Mouse (Mus musculus) right cerebral cortex, adult 2 months (tissue): ENCODE results near the gene Olfr742.

Experiments
- DNase-seq, 2 experiments: peaks; one replicate each; pipeline ENCODE4 v3.0.0; 2021 to 2022; ENCODE audit warnings: low spot score in 2 of 2

Olfr742 gene

DNA sequence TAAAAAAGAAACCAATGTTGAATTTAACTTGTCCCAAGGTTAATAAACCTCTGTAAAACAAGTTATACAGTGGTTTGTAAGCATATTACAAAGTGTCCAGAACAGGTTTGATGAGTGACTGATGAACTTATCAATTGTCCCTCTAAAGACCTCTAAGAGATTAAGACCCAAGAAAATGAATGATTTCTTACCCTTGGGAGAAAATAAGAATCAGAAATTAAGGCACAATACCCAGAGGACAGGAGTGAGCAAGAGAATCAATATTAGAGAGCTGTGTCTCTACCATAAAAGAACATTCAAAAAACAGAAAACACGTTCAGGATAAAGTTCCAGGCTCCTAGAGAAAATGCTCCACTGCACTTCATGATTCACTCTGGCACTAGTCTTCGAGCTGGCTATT is at the start of gene Olfr742:
Olfr742 (plus strand) TSS at position 301 of the 400 bp plus-strand sequence.
- no peak for DNase-seq

DNA sequence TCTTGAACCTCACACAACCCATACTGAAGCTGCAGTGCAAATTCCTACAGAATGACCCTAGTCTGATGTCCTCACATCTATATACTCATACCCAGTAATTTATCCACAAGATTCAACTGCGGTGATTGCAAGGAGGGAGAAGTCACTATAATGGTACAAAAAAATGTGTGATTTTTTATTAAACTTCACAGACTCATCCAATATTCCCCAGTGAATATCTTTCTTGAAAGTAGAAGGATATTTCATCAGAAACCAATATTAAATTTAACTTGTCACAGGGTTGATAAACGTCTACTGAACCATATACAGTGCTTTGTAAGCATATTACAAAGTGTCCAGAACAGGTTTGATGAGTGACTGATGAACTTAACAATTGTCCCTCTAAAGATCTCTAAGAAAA is 31.0 kb upstream of the Olfr742 start, which contains the start of gene Olfr741:
Olfr741 (plus strand) TSS at position 301 of the 400 bp plus-strand sequence.
- no peak for DNase-seq

- DNase-seq: no peak
Observed at GRCm38 (mm10) chr14:50478406-50478805, 25.0 kb upstream of the Olfr742 start.

GRCm38 (mm10) chr14:50521539-50521938 is 18.1 kb downstream of the Olfr742 start, which contains the start of gene Olfr743:
Gene Olfr743, plus strand, starts transcription at chr14:50521839.
- no peak for DNase-seq

DNA sequence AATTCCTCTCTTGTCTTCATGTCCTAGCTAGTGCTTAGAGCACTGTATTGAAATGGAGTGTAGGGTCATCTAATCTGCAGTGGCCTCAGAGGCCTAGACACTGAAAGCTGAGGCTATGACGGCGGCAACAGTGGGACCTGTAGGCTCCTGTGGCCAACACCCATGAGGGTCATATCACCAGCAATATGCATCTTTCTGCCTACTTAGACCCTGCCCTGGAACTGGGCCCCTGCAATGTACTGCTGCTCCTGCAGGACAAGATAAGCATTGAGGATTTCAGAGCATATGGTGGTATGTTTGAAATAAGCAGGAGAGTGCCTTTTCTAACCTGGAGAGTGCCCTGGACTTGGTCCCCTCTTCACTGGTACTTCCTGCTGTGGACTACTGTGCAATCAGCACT is 49.3 kb downstream of the Olfr742 start:
- DNase-seq: no peak
